Mouse (Mus musculus) heart, embryonic 11.5 days (tissue): Measurements from ENCODE around the gene Smtnl2. TPM values are rescaled to one million over a fixed set of nuclear protein-coding genes. Genes with fewer than 3 reads are reported as not detected.
A peak's percentile ranks its signal among the peaks of the same experiment; 100 is the strongest.
"Not testable (repeated sequence)": the region's sequence is repeated elsewhere in the genome, so short reads cannot be mapped to it uniquely, and the experiment has no call there.

Experiments
- ATAC-seq: fragments of 200-750 bp; cut with Nextera tagmentation; replicated peaks from 2 replicates; pipeline ENCODE4 v1.8.0; 2017; ENCODE audit warnings: moderate library complexity; ENCODE audit not compliant: insufficient number of reproducible peaks, low FRiP score, low TSS enrichment
- H3K27ac ChIP-seq: fragments of 300-500 bp; sonication (generic); 2 replicates; pipeline ENCODE4 v1.5.1; 2014; ENCODE audit warnings: mild to moderate bottlenecking, low read depth, low read length
- H3K27me3 ChIP-seq: fragments of 300-500 bp; sonication (generic); 2 replicates; pipeline ENCODE4 v1.6.1; 2014; ENCODE audit warnings: mild to moderate bottlenecking, low read length, mixed read lengths; ENCODE audit not compliant: control insufficient read depth, insufficient read depth
- H3K36me3 ChIP-seq: fragments of 300-500 bp; sonication (generic); 2 replicates; pipeline ENCODE4 v1.6.1; 2014; ENCODE audit warnings: mild to moderate bottlenecking, low read length, moderate library complexity, mixed read lengths; ENCODE audit not compliant: control insufficient read depth, insufficient read depth
- H3K4me1 ChIP-seq: fragments of 300-500 bp; sonication (generic); 2 replicates; pipeline ENCODE4 v1.6.1; 2014; ENCODE audit warnings: low read length; ENCODE audit not compliant: control insufficient read depth, insufficient read depth
- H3K4me2 ChIP-seq: fragments of 300-500 bp; sonication (generic); 2 replicates; pipeline ENCODE4 v1.6.1; 2014; ENCODE audit warnings: mild to moderate bottlenecking, moderate library complexity
- H3K4me3 ChIP-seq: fragments of 300-500 bp; sonication (generic); 2 replicates; pipeline ENCODE4 v1.5.1; 2014; ENCODE audit warnings: low read depth, low read length
- H3K9ac ChIP-seq: fragments of 300-500 bp; sonication (generic); 2 replicates; pipeline ENCODE4 v1.6.1; 2014; ENCODE audit warnings: mild to moderate bottlenecking, low read depth, low read length, moderate library complexity
- H3K9me3 ChIP-seq: fragments of 300-500 bp; sonication (generic); replicated peaks from 2 replicates; pipeline ENCODE4 v1.6.1; 2016; ENCODE audit warnings: low read length; ENCODE audit not compliant: control insufficient read depth
- WGBS: fragments of 180-500 bp; shearing (Covaris S2); extraction: QIAGEN DNeasy Blood & Tissue Kit; methylation state at CpG from one replicate; pipeline ENCODE4 v1.1.7; 2014; ENCODE audit not compliant: insufficient replicate concordance; 5-methylcytosine and 5-hydroxymethylcytosine counted together
- microRNA-seq: library from miRNA; unstranded; fragments of <30 nt; microRNA quantifications from one replicate; pipeline ENCODE4, GENCODE M21; 2016; ENCODE audit warnings: borderline number of aligned reads
- polyA plus RNA-seq: library from polyadenylated mRNA; unstranded; fragments of >200 nt; fragmentation: Nextera tagmentation; extraction: Ambion mirVana; gene quantifications from 2 replicates; pipeline ENCODE4 v1.2.1, GENCODE M21; 2014

Smtnl2 gene
- polyA plus RNA-seq, 1 experiment from 2014 or later = 107 TPM

- Histone ChIP-seq H3K9ac (no peak overlapping the region), H3K27ac (no peak overlapping the region), H3K36me3 (no peaks in the 10 kb centered on the region), H3K9me3 (no peaks in the 10 kb centered on the region), H3K4me3 (no peak overlapping the region), H3K4me1 (no peaks in the 10 kb centered on the region), H3K27me3 (no peaks in the 10 kb centered on the region), H3K4me2 (no peak overlapping the region)
- 59% methylated on average over 8 of the region's 8 CpGs for WGBS
- ATAC-seq = no peak
These were observed 62.5 kb downstream of the Smtnl2 start for GRCm38 (mm10) chr11:72349016-72349415.

- Histone ChIP-seq H3K9ac (no peak overlapping the region), H3K27me3 (no peaks in the 10 kb centered on the region), H3K4me1 (no peaks in the 10 kb centered on the region), H3K4me3 (no peak overlapping the region), H3K9me3 (no peaks in the 10 kb centered on the region), H3K36me3 (no peaks in the 10 kb centered on the region), H3K27ac (no peak overlapping the region), H3K4me2 (no peak overlapping the region)
- no peak for ATAC-seq
- WGBS = 54% methylated on average over 10 of the region's 10 CpGs
These were observed 63.0 kb downstream of the Smtnl2 start for GRCm38 (mm10) chr11:72348563-72348962.

- no peaks in the 10 kb centered on the region for H3K4me1 ChIP-seq
- H3K27ac ChIP-seq = no peak overlapping the region
- no peaks in the 10 kb centered on the region for H3K36me3 ChIP-seq
- no peak for ATAC-seq
- H3K9ac ChIP-seq = no peak overlapping the region
- 81% methylated on average over 11 of the region's 11 CpGs for WGBS
- no peak overlapping the region for H3K4me3 ChIP-seq
- no peaks in the 10 kb centered on the region for H3K27me3 ChIP-seq
- no peak overlapping the region for H3K4me2 ChIP-seq
- H3K9me3 ChIP-seq = no peaks in the 10 kb centered on the region
These were observed 67.0 kb downstream of the Smtnl2 start for GRCm38 (mm10) chr11:72344486-72344885.

DNA sequence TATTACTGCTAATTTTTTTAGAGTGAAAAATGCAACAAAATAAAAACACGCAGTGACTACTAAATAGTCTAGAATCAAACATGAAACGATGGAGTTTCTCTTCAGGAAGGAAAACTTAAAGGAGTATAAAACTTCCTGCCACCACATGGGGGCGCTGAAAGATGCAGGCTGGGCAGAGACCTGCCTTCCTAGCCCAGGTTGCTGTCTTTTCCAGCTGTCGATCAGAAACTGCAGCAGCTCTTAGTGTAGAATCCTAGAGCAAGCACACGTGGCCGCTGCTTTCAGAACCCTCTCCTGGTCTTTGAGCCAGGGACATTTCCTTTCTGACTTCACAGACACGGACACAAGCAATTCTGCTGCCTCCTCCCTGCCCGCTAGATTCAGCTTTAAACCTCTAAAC is 67.6 kb downstream of the Smtnl2 start:
- Histone ChIP-seq H3K4me1 (no peaks in the 10 kb centered on the region), H3K9me3 (no peaks in the 10 kb centered on the region), H3K9ac (0 out of 2 replicates have a peak overlapping the region, but pooled peaks have one; percentile 43), H3K36me3 (no peaks in the 10 kb centered on the region), H3K4me2 (no peak overlapping the region), H3K4me3 (no peak overlapping the region), H3K27me3 (no peaks in the 10 kb centered on the region), H3K27ac (no peak overlapping the region)
- WGBS = 21% methylated on average over 8 of the region's 8 CpGs
- no peak for ATAC-seq

DNA sequence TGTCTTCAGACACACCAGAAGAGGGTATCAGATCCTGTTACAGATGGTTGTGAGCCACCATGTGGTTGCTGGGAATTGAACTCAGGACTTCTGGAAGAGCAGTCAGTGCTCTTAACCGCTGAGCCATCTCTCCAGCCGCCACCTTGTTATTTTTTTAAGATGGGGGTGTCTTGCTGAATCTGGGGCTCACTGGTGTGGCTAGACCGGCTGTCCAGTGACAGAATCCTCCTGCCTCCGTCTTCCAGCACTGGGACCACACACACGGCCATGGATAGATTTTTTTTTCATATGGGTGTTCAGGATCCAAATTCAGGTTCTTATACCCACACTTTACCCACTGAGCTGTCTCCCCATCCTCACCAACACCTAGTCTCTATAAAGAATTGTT is 68.3 kb downstream of the Smtnl2 start:
- 91% methylated on average over 5 of the region's 5 CpGs for WGBS
- ATAC-seq, H3K36me3 ChIP-seq: not testable (repeated sequence)

GRCm38 (mm10) chr11:72342549-72343237 is 68.8 kb downstream of the Smtnl2 start:
- H3K4me2 ChIP-seq = no peak overlapping the region
- H3K27ac ChIP-seq = no peak overlapping the region
- no peak for ATAC-seq
- no peaks in the 10 kb centered on the region for H3K27me3 ChIP-seq
- no peaks in the 10 kb centered on the region for H3K4me1 ChIP-seq
- no peaks in the 10 kb centered on the region for H3K36me3 ChIP-seq
- no peak overlapping the region for H3K4me3 ChIP-seq
- H3K9me3 ChIP-seq = no peaks in the 10 kb centered on the region
- H3K9ac ChIP-seq = no peak overlapping the region
- 10% methylated on average over 7 of the region's 7 CpGs for WGBS

More for the DNA sequence above, 68.3 kb downstream of the Smtnl2 start:
- H3K4me2 ChIP-seq, H3K4me3 ChIP-seq, H3K27me3 ChIP-seq, H3K27ac ChIP-seq, H3K9me3 ChIP-seq, H3K9ac ChIP-seq, H3K4me1 ChIP-seq: not testable (repeated sequence)

DNA sequence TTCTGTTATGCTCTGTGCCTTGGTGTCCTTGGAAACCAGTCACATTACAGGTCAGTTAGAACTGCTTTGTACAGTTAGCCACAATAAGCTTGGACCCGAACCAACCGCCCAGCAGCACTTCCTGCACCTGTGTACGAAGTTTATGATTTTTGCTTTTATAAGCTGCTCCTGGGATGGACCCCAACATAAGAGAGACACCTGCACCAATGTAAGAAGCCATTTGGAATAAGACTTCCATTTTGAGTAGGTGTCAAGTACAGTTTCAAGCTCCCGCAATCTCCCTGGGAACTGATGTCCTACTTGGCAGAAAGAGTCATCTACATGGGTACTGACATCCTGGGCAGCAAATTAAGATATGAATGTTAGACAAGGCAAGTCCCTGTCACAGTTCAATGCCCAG is 71.8 kb downstream of the Smtnl2 start:
- Histone ChIP-seq H3K4me1 (no peaks in the 10 kb centered on the region), H3K27me3 (no peaks in the 10 kb centered on the region), H3K36me3 (no peaks in the 10 kb centered on the region), H3K4me2 (no peak overlapping the region), H3K27ac (no peak overlapping the region), H3K4me3 (no peak overlapping the region), H3K9me3 (no peaks in the 10 kb centered on the region), H3K9ac (no peak overlapping the region)
- ATAC-seq = no peak
- WGBS = 89% methylated on average over 4 of the region's 4 CpGs

Small RNA genes within 50 kb of the gene (microRNA-seq; reads per million reads assigned to microRNA genes)
- gene Mir6338 = not detected

Other genes starting within 250 kb of the Smtnl2 start
- not detected in 2 replicates for gene Gm43951, start 204.9 kb downstream of the Smtnl2 start, polyA plus RNA-seq
- gene 4933427D14Rik, start 204.3 kb downstream of the Smtnl2 start, polyA plus RNA-seq = 5.3 and 5.4 TPM in 2 replicates
- gene Txndc17, start 204.2 kb downstream of the Smtnl2 start, polyA plus RNA-seq = 150 and 155 TPM in 2 replicates
- gene Med31, start 196.1 kb downstream of the Smtnl2 start, polyA plus RNA-seq = 31.2 and 32.6 TPM in 2 replicates
- gene Slc13a5, start 144.5 kb downstream of the Smtnl2 start, polyA plus RNA-seq = 0.24 and 0.58 TPM in 2 replicates
- 2.3 and 2.4 TPM in 2 replicates for gene Xaf1, start 110.1 kb downstream of the Smtnl2 start, polyA plus RNA-seq
- gene Fbxo39, start 97.3 kb downstream of the Smtnl2 start, polyA plus RNA-seq = not detected in 2 replicates
- 0.52 and 0.99 TPM in 2 replicates for gene Tekt1, start 49.3 kb downstream of the Smtnl2 start, polyA plus RNA-seq
- not detected in 2 replicates for gene Ggt6, start 23.8 kb upstream of the Smtnl2 start, polyA plus RNA-seq
- 93.8 and 101 TPM in 2 replicates for gene Mybbp1a, start 29.6 kb upstream of the Smtnl2 start, polyA plus RNA-seq
- 4.0 and 4.6 TPM in 2 replicates for gene Spns2, start 78.2 kb upstream of the Smtnl2 start, polyA plus RNA-seq
- gene Spns3, start 138.8 kb upstream of the Smtnl2 start, polyA plus RNA-seq = 0.17 TPM in 1 of 2 replicates, not detected in the other
- gene Ube2g1, start 195.6 kb upstream of the Smtnl2 start, polyA plus RNA-seq = 68.3 and 68.8 TPM in 2 replicates